Mouse (Mus musculus) CH12.LX (cell line): ENCODE measurements around the gene Gpr176. TPM values are rescaled to one million over a fixed set of nuclear protein-coding genes. Genes with fewer than 3 reads are reported as not detected.

ENCODE experiments used
- DNase-seq: peaks from one replicate; pipeline ENCODE4 v3.0.0-alpha.2; 2013; ENCODE audit errors: extremely low read depth
- H3K27ac ChIP-seq: 2 replicates; pipeline ENCODE4 v1.5.1; 2012; ENCODE audit warnings: low read depth, mild to moderate bottlenecking, control low read depth, moderate library complexity; ENCODE audit not compliant: insufficient read depth
- H3K27me3 ChIP-seq: replicated peaks from 2 replicates; pipeline ENCODE3; 2012; ENCODE audit warnings: inconsistent platforms
- H3K36me3 ChIP-seq, 2 experiments: replicated peaks in 1 of 2; 2 replicates each; pipeline versions ENCODE3 to v1.6.1; 2012; ENCODE audit warnings: inconsistent platforms in 1 of 2, low read length in 1 of 2, mild to moderate bottlenecking in 1 of 2, mixed read lengths in 1 of 2, moderate library complexity in 1 of 2; ENCODE audit not compliant: control insufficient read depth in 1 of 2, insufficient read depth in 1 of 2
- H3K4me1 ChIP-seq, 2 experiments: 2 replicates each; pipeline ENCODE4 v1.6.1; 2012; ENCODE audit warnings: inconsistent platforms in 1 of 2, moderate library complexity in 1 of 2; ENCODE audit not compliant: insufficient read depth in 2 of 2, control insufficient read depth in 1 of 2
- H3K4me2 ChIP-seq: 2 replicates; pipeline ENCODE4 v1.6.1; 2012; ENCODE audit warnings: low read depth, mild to moderate bottlenecking, control low read depth; ENCODE audit not compliant: poor library complexity, insufficient read depth, severe bottlenecking
- H3K4me3 ChIP-seq, 3 experiments: fragments of 150-350 bp in 1 of 3; sonication (generic) in 1 of 3; replicated peaks in 1 of 3; 2 replicates each; pipeline versions ENCODE3 to v1.5.1; 2011 to 2012; ENCODE audit warnings: low read depth in 2 of 3, low read length in 2 of 3, mild to moderate bottlenecking in 2 of 3, moderate library complexity in 2 of 3, control low read depth in 1 of 3, improper control_type of control experiment in 1 of 3, inconsistent platforms in 1 of 3, mixed read lengths in 1 of 3; ENCODE audit not compliant: poor library complexity in 1 of 3
- H3K79me2 ChIP-seq: replicated peaks from 2 replicates; pipeline ENCODE4 v1.6.1; 2012; ENCODE audit warnings: mild to moderate bottlenecking, moderate library complexity; ENCODE audit not compliant: control insufficient read depth, poor library complexity, insufficient read depth, severe bottlenecking; ENCODE audit errors: extremely low read depth
- H3K9ac ChIP-seq: 2 replicates; pipeline ENCODE4 v1.6.1; 2012; ENCODE audit warnings: low read depth, mild to moderate bottlenecking, control low read depth, moderate library complexity; ENCODE audit not compliant: insufficient read depth
- H3K9me3 ChIP-seq: replicated peaks from 2 replicates; pipeline ENCODE3; 2012; ENCODE audit warnings: low read length, inconsistent platforms, mixed read lengths
- CHD1 ChIP-seq: IDR thresholded peaks from 2 replicates; pipeline ENCODE4 v1.6.1; 2012; ENCODE audit warnings: low read depth, low read length, improper control_type of control experiment, inconsistent platforms
- CHD2 ChIP-seq: IDR thresholded peaks from 2 replicates; pipeline ENCODE4 v1.6.1; 2011; ENCODE audit warnings: low read length, improper control_type of control experiment
- CTCF ChIP-seq, 2 experiments: IDR thresholded peaks in 1 of 2; conservative IDR thresholded peaks in 1 of 2; 2 replicates each; pipeline ENCODE4 v1.5.1; 2011 to 2012; ENCODE audit warnings: low read depth in 2 of 2, low read length in 2 of 2, improper control_type of control experiment in 1 of 2, inconsistent platforms in 1 of 2, mild to moderate bottlenecking in 1 of 2, moderate library complexity in 1 of 2
- E2F4 ChIP-seq: IDR thresholded peaks from 2 replicates; pipeline ENCODE4 v1.6.1; 2011; ENCODE audit warnings: low read depth, low read length, improper control_type of control experiment; ENCODE audit not compliant: insufficient replicate concordance
- ELF1 ChIP-seq: IDR thresholded peaks from 2 replicates; pipeline ENCODE4 v1.6.1; 2014; ENCODE audit warnings: low read depth, mild to moderate bottlenecking, inconsistent platforms, low read length, improper control_type of control experiment
- EP300 ChIP-seq: IDR thresholded peaks from 2 replicates; pipeline ENCODE4 v1.6.1; 2011; ENCODE audit warnings: low read length, improper control_type of control experiment
- GABPA ChIP-seq: IDR thresholded peaks from 2 replicates; pipeline ENCODE4 v1.6.1; 2012; ENCODE audit warnings: low read depth, low read length, improper control_type of control experiment, inconsistent platforms; ENCODE audit not compliant: insufficient replicate concordance
- HCFC1 ChIP-seq: IDR thresholded peaks from 2 replicates; pipeline ENCODE4 v1.6.1; 2012; ENCODE audit warnings: low read depth, mild to moderate bottlenecking, inconsistent platforms, low read length, improper control_type of control experiment
- IRF4 ChIP-seq: IDR thresholded peaks from 2 replicates; pipeline ENCODE4 v1.6.1; 2014; ENCODE audit warnings: low read depth, mild to moderate bottlenecking, inconsistent platforms, low read length, improper control_type of control experiment
- JUN ChIP-seq: IDR thresholded peaks from 2 replicates; pipeline ENCODE4 v1.6.1; 2011; ENCODE audit warnings: low read depth, mild to moderate bottlenecking, low read length, improper control_type of control experiment, moderate library complexity; ENCODE audit not compliant: insufficient read depth
- JUND ChIP-seq: conservative IDR thresholded peaks from 2 replicates; pipeline ENCODE4 v1.6.1; 2011; ENCODE audit warnings: low read depth, low read length, improper control_type of control experiment
- KAT2A ChIP-seq: IDR thresholded peaks from 2 replicates; pipeline ENCODE4 v1.6.1; 2012; ENCODE audit warnings: low read length, improper control_type of control experiment, inconsistent platforms; ENCODE audit not compliant: insufficient replicate concordance
- MAX ChIP-seq: IDR thresholded peaks from 2 replicates; pipeline ENCODE4 v1.6.1; 2011; ENCODE audit warnings: low read length, improper control_type of control experiment
- MAZ ChIP-seq: IDR thresholded peaks from 2 replicates; pipeline ENCODE4 v1.6.1; 2012; ENCODE audit warnings: low read depth, mild to moderate bottlenecking, inconsistent platforms, low read length, improper control_type of control experiment, moderate library complexity
- MEF2A ChIP-seq: IDR thresholded peaks from 2 replicates; pipeline ENCODE4 v1.6.1; 2014; ENCODE audit warnings: low read depth, mild to moderate bottlenecking, inconsistent platforms, low read length, improper control_type of control experiment, borderline replicate concordance
- MXI1 ChIP-seq: IDR thresholded peaks from 2 replicates; pipeline ENCODE4 v1.6.1; 2011; ENCODE audit warnings: mild to moderate bottlenecking, low read depth, low read length, improper control_type of control experiment
- NELFE ChIP-seq: IDR thresholded peaks from 2 replicates; pipeline ENCODE4 v1.6.1; 2011; ENCODE audit warnings: low read depth, low read length, improper control_type of control experiment
- NRF1 ChIP-seq: IDR thresholded peaks from 2 replicates; pipeline ENCODE4 v1.6.1; 2014; ENCODE audit warnings: low read depth, mild to moderate bottlenecking, inconsistent platforms, low read length, improper control_type of control experiment, moderate library complexity
- PAX5 ChIP-seq: IDR thresholded peaks from 2 replicates; pipeline ENCODE4 v1.6.1; 2012; ENCODE audit warnings: low read length, inconsistent platforms, mixed read lengths
- POLR2A ChIP-seq: IDR thresholded peaks from 2 replicates; pipeline ENCODE4 v1.6.1; 2011; ENCODE audit warnings: low read depth, mild to moderate bottlenecking, improper control_type of control experiment, low read length
- POLR2AphosphoS2 ChIP-seq: IDR thresholded peaks from 2 replicates; pipeline ENCODE4 v1.6.1; 2011; ENCODE audit warnings: low read depth, low read length, improper control_type of control experiment
- RAD21 ChIP-seq: IDR thresholded peaks from 2 replicates; pipeline ENCODE4 v1.6.1; 2011; ENCODE audit warnings: low read depth, mild to moderate bottlenecking, low read length, improper control_type of control experiment, moderate library complexity
- RCOR1 ChIP-seq: conservative IDR thresholded peaks from 2 replicates; pipeline ENCODE4 v1.6.1; 2012; ENCODE audit warnings: low read depth, mild to moderate bottlenecking, inconsistent platforms, low read length, improper control_type of control experiment
- SIN3A ChIP-seq: IDR thresholded peaks from 2 replicates; pipeline ENCODE4 v1.6.1; 2012; ENCODE audit warnings: low read length, improper control_type of control experiment, inconsistent platforms
- TBP ChIP-seq: conservative IDR thresholded peaks from 2 replicates; pipeline ENCODE4 v1.6.1; 2011; ENCODE audit warnings: low read depth, low read length, improper control_type of control experiment
- UBTF ChIP-seq: IDR thresholded peaks from 2 replicates; pipeline ENCODE4 v1.6.1; 2012; ENCODE audit warnings: low read depth, mild to moderate bottlenecking, inconsistent platforms, low read length, improper control_type of control experiment, moderate library complexity
- USF1 ChIP-seq: IDR thresholded peaks from 2 replicates; pipeline ENCODE4 v1.6.1; 2014; ENCODE audit warnings: low read depth, mild to moderate bottlenecking, inconsistent platforms, low read length, improper control_type of control experiment
- USF2 ChIP-seq: conservative IDR thresholded peaks from 2 replicates; pipeline ENCODE4 v1.6.1; 2011; ENCODE audit warnings: low read depth, low read length, improper control_type of control experiment
- ZC3H11A ChIP-seq: IDR thresholded peaks from 2 replicates; pipeline ENCODE4 v1.6.1; 2012; ENCODE audit warnings: low read depth, mild to moderate bottlenecking, inconsistent platforms, low read length, improper control_type of control experiment
- ZKSCAN1 ChIP-seq: IDR thresholded peaks from 2 replicates; pipeline ENCODE4 v1.6.1; 2012; ENCODE audit warnings: low read depth, inconsistent platforms, low read length, improper control_type of control experiment, borderline replicate concordance
- ZMIZ1 ChIP-seq: IDR thresholded peaks from 2 replicates; pipeline ENCODE4 v1.6.1; 2012; ENCODE audit warnings: low read depth, mild to moderate bottlenecking, inconsistent platforms, low read length, improper control_type of control experiment
- ZNF384 ChIP-seq: IDR thresholded peaks from 2 replicates; pipeline ENCODE4 v1.6.1; 2012; ENCODE audit warnings: low read depth, low read length, improper control_type of control experiment, inconsistent platforms
- dilution Hi-C: fragments of 300-500 bp; cut with MboI; formaldehyde crosslinking; loops from 2 replicates; pipeline ENCODE4 v1.14.3; 2020; ENCODE audit warnings: low sequenced_read_pairs; ENCODE audit not compliant: extremely low pct_unique_long_range_greater_than_20kb, extremely low pct_ligation_motif_present
- in situ Hi-C: fragments of 300-500 bp; cut with MboI; formaldehyde crosslinking; loops from 3 replicates; pipeline ENCODE4 v1.14.3; 2019; ENCODE audit warnings: low sequenced_read_pairs, low pct_ligation_motif_present, low pct_unique_long_range_greater_than_20kb, mixed read lengths
- polyA plus RNA-seq: library from polyadenylated mRNA; unstranded; fragments of >175 nt; gene quantifications from 2 replicates; pipeline ENCODE4 v1.2.1, GENCODE M21; 2012; ENCODE audit warnings: low read depth; ENCODE audit not compliant: insufficient read length
- total RNA-seq, 2 experiments: library from RNA; depleted of rRNA; stranded (reverse); fragments of 300-350 nt in 1 of 2; fragments of >200 nt in 1 of 2; gene quantifications; 2 replicates each; pipeline ENCODE4 v1.2.3; 2012 to 2014

Gpr176 gene
- total and polyA plus RNA-seq, 3 experiments: not detected

DNA sequence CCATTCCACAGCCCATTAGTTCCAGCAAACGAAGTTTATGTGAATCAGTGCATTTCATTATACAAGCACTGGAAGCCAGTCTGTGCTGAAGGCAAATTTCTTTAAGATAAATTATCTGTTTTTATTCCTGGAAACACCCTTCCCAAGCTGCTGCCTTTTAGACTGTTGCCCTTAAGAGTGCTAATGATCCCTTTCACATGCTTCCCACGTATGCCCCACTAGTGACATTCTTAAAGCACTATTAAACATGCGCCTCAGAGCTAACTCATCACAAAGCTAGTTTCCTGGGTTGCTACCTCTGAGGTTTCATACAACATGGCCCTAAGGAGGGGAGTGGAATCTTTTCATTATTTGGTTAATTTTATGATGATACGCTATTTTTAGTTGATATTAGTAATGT lies 74.6 kb downstream of the Gpr176 start:
- Histone ChIP-seq H3K36me3 (no peaks in the 10 kb centered on the region), H3K4me2 (no peak overlapping the region), H3K9me3 (peaks cover 2% of the 10 kb centered on the region), H3K4me3 (no peak overlapping the region), H3K9ac (no peak overlapping the region), H3K79me2 (no peaks in the 10 kb centered on the region), H3K4me1 (peaks cover 11 to 41% of the 10 kb centered on the region in 2 experiments; a peak in 3 of 4 replicates), H3K27ac (no peak overlapping the region), H3K27me3 (no peaks in the 10 kb centered on the region)
- DNase-seq: no peak
- dilution Hi-C loops (no loop called here), in situ Hi-C loops (no loop called here)
- TF ChIP-seq USF1: no peak
- TF ChIP-seq CHD2: no peak
- TF ChIP-seq NELFE: no peak
- TF ChIP-seq MEF2A: no peak
- no peak for TF ChIP-seq JUN
- no peak for TF ChIP-seq MAX
- TF ChIP-seq MXI1: no peak
- TF ChIP-seq RAD21: no peak
- no peak for TF ChIP-seq UBTF
- TF ChIP-seq POLR2AphosphoS2: no peak
- TF ChIP-seq EP300: no peak
- no peak for TF ChIP-seq KAT2A
- TF ChIP-seq GABPA: no peak
- no peak for TF ChIP-seq JUND
- TF ChIP-seq USF2: no peak
- TF ChIP-seq ZMIZ1: no peak
- TF ChIP-seq IRF4: no peak
- TF ChIP-seq ZC3H11A: no peak

DNA sequence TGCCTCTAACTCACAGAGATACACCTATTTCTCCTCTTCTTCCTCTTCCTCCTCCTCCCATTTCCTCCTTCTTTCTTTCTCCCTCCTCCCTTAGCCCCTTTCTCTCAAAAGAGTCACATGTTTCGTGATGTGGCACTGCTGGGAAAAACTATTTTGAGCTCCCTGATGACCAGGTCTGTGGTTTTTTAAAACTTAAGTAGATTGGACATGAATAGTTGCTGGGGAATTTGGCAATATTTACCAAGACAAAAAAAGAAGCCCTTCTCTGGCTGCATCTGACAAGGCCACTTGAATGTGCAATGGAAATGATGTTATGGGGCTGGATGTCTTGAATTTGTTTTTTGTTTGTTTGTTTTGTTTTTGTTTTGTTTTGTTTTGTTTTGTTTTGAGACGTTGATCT lies 75.3 kb downstream of the Gpr176 start:
- H3K27me3 ChIP-seq: no peaks in the 10 kb centered on the region
- in situ Hi-C loops: no loop called here
- H3K27ac ChIP-seq: no peak overlapping the region
- H3K36me3 ChIP-seq: no peaks in the 10 kb centered on the region
- TF ChIP-seq NRF1 (no peak), ZKSCAN1 (no peak), JUN (no peak), HCFC1 (no peak), TBP (no peak), MAZ (no peak), CHD1 (no peak), CTCF (conservative IDR thresholded peaks at IDR 0.05 in 1 of 2, IDR thresholded peaks at IDR 0.05 in 1 of 2; ENCODE audit: low read depth in 2 of 2, low read length in 2 of 2) (no peak), SIN3A (no peak), RCOR1 (no peak), ZNF384 (no peak), POLR2A (no peak), ELF1 (no peak), E2F4 (no peak), USF2 (no peak), PAX5 (no peak), POLR2AphosphoS2 (no peak), ZMIZ1 (no peak)
- H3K4me3 ChIP-seq: no peak overlapping the region
- H3K9me3 ChIP-seq: peaks cover 2% of the 10 kb centered on the region
- no peaks in the 10 kb centered on the region for H3K79me2 ChIP-seq
- dilution Hi-C loops: no loop called here
- no peak for DNase-seq
- H3K4me1 ChIP-seq: peaks cover 11 to 41% of the 10 kb centered on the region in 2 experiments; a peak in 3 of 4 replicates
- no peak overlapping the region for H3K4me2 ChIP-seq
- no peak overlapping the region for H3K9ac ChIP-seq
